Mouse (Mus musculus) kidney, postnatal 0 days (tissue): Measurements from ENCODE around the gene Acss3. TPM values are rescaled to one million over a fixed set of nuclear protein-coding genes. Genes with fewer than 3 reads are reported as not detected.

ENCODE experiments used
- ATAC-seq: fragments of 200-750 bp; cut with Nextera tagmentation; replicated peaks from 2 replicates; pipeline ENCODE4 v1.8.0; 2017; ENCODE audit warnings: low read depth, moderate number of reproducible peaks, moderate TSS enrichment, moderate library complexity; ENCODE audit not compliant: low FRiP score
- DNase-seq: peaks from one replicate; pipeline ENCODE4 v3.0.0-alpha.2; 2016; ENCODE audit warnings: low spot score
- H3K27ac ChIP-seq: fragments of 300-500 bp; sonication (generic); 2 replicates; pipeline ENCODE4 v1.5.1; 2014; ENCODE audit warnings: mild to moderate bottlenecking
- H3K27me3 ChIP-seq: fragments of 300-500 bp; sonication (generic); 2 replicates; pipeline ENCODE4 v1.6.1; 2014; ENCODE audit warnings: low read length, mixed read lengths; ENCODE audit not compliant: insufficient read depth
- H3K36me3 ChIP-seq: fragments of 300-500 bp; sonication (generic); 2 replicates; pipeline ENCODE4 v1.6.1; 2014; ENCODE audit warnings: low read length, mixed read lengths; ENCODE audit not compliant: insufficient read depth
- H3K4me1 ChIP-seq: fragments of 300-500 bp; sonication (generic); replicated peaks from 2 replicates; pipeline ENCODE4 v1.6.1; 2014; ENCODE audit warnings: antibody characterized with exemption, low read length, mixed read lengths; ENCODE audit not compliant: insufficient read depth
- H3K4me2 ChIP-seq: fragments of 300-500 bp; sonication (generic); 2 replicates; pipeline ENCODE4 v1.6.1; 2014; ENCODE audit warnings: mild to moderate bottlenecking, low read length, moderate library complexity, mixed read lengths
- H3K4me3 ChIP-seq: fragments of 300-500 bp; sonication (generic); replicated peaks from 2 replicates; pipeline ENCODE4 v1.5.1; 2014; ENCODE audit warnings: low read depth, low read length
- H3K9ac ChIP-seq: fragments of 300-500 bp; sonication (generic); 2 replicates; pipeline ENCODE4 v1.6.1; 2014; ENCODE audit warnings: low read depth, low read length
- H3K9me3 ChIP-seq: fragments of 300-500 bp; sonication (generic); replicated peaks from 2 replicates; pipeline ENCODE4 v1.6.1; 2016; ENCODE audit warnings: low read length, inconsistent platforms, mixed read lengths
- CTCF ChIP-seq: IDR thresholded peaks from 2 replicates; pipeline ENCODE4 v1.5.1; 2016; ENCODE audit warnings: antibody characterized with exemption, low read depth, mild to moderate bottlenecking, moderate library complexity
- WGBS: fragments of 180-500 bp; shearing (Covaris S2); extraction: QIAGEN DNeasy Blood & Tissue Kit; methylation state at CpG from one replicate; pipeline ENCODE4 v1.1.7; 2014; 5-methylcytosine and 5-hydroxymethylcytosine counted together
- polyA plus RNA-seq: library from polyadenylated mRNA; unstranded; fragments of >200 nt; fragmentation: Nextera tagmentation; extraction: Ambion mirVana; gene quantifications from 2 replicates; pipeline ENCODE4 v1.2.1, GENCODE M21; 2015

The Acss3 gene
- polyA plus RNA-seq, 1 experiment from 2014 or later: 3.6 TPM

GRCm38 (mm10) chr10:106959026-106959425 lies 164.4 kb downstream of the Acss3 start:
- ATAC-seq (no peak), DNase-seq (no peak)
- Histone ChIP-seq H3K4me2 (no peak overlapping the region), H3K9ac (no peak overlapping the region), H3K36me3 (no peaks in the 10 kb centered on the region), H3K4me1 (no peaks in the 10 kb centered on the region), H3K4me3 (no peak overlapping the region), H3K27me3 (no peaks in the 10 kb centered on the region), H3K9me3 (no peaks in the 10 kb centered on the region), H3K27ac (no peak overlapping the region)
- WGBS: 81% methylated on average over 3 of the region's 3 CpGs
- TF ChIP-seq CTCF: no peak

GRCm38 (mm10) chr10:106941380-106941779 lies 182.1 kb downstream of the Acss3 start:
- Histone ChIP-seq H3K27ac (no peak overlapping the region), H3K36me3 (no peaks in the 10 kb centered on the region), H3K27me3 (no peaks in the 10 kb centered on the region), H3K9ac (no peak overlapping the region), H3K4me3 (no peak overlapping the region), H3K9me3 (no peaks in the 10 kb centered on the region), H3K4me1 (no peaks in the 10 kb centered on the region), H3K4me2 (no peak overlapping the region)
- WGBS: 60% methylated on average over 5 of the region's 5 CpGs
- DNase-seq: no peak
- TF ChIP-seq CTCF: no peak
- no peak for ATAC-seq

- no peak overlapping the region for H3K9ac ChIP-seq
- TF ChIP-seq CTCF: no peak
- no peaks in the 10 kb centered on the region for H3K36me3 ChIP-seq
- H3K4me3 ChIP-seq: no peak overlapping the region
- no peaks in the 10 kb centered on the region for H3K27me3 ChIP-seq
- H3K4me2 ChIP-seq: no peak overlapping the region
- H3K27ac ChIP-seq: no peak overlapping the region
- ATAC-seq (no peak), DNase-seq (no peak)
- no peaks in the 10 kb centered on the region for H3K4me1 ChIP-seq
- 64% methylated on average over 1 of the region's 1 CpGs for WGBS
- no peaks in the 10 kb centered on the region for H3K9me3 ChIP-seq
Measured at GRCm38 (mm10) chr10:106939441-106939840, 184.0 kb downstream of the Acss3 start.

- Histone ChIP-seq H3K27me3 (no peaks in the 10 kb centered on the region), H3K9ac (no peak overlapping the region), H3K4me1 (no peaks in the 10 kb centered on the region), H3K4me2 (no peak overlapping the region), H3K27ac (no peak overlapping the region), H3K4me3 (no peak overlapping the region), H3K9me3 (no peaks in the 10 kb centered on the region), H3K36me3 (no peaks in the 10 kb centered on the region)
- no peak for ATAC-seq
- DNase-seq: no peak
- no peak for TF ChIP-seq CTCF
- WGBS: 92% methylated on average over 3 of the region's 3 CpGs
Measured at GRCm38 (mm10) chr10:106938851-106939250, 184.6 kb downstream of the Acss3 start.

GRCm38 (mm10) chr10:106936996-106937395 lies 186.5 kb downstream of the Acss3 start:
- Histone ChIP-seq H3K4me2 (no peak overlapping the region), H3K4me1 (0 out of 2 replicates have a peak, but pooled peaks cover 2% of the 10 kb centered on the region), H3K4me3 (no peak overlapping the region), H3K27me3 (no peaks in the 10 kb centered on the region), H3K9ac (no peak overlapping the region), H3K9me3 (no peaks in the 10 kb centered on the region), H3K27ac (no peak overlapping the region), H3K36me3 (no peaks in the 10 kb centered on the region)
- no peak for TF ChIP-seq CTCF
- ATAC-seq (no peak), DNase-seq (no peak)
- WGBS: 68% methylated on average over 7 of the region's 7 CpGs

- Histone ChIP-seq H3K4me2 (peak overlapping the region; percentile 53), H3K27ac (no peak overlapping the region), H3K36me3 (no peaks in the 10 kb centered on the region), H3K9ac (no peak overlapping the region), H3K4me3 (peak overlapping the region; percentile 26), H3K9me3 (no peaks in the 10 kb centered on the region), H3K27me3 (no peaks in the 10 kb centered on the region), H3K4me1 (0 out of 2 replicates have a peak, but pooled peaks cover 2% of the 10 kb centered on the region)
- DNase-seq (peak; percentile 70), ATAC-seq (no peak)
- WGBS: 18% methylated on average over 13 of the region's 13 CpGs
- peak; percentile 82 for TF ChIP-seq CTCF
Measured at GRCm38 (mm10) chr10:106932571-106933073, 190.8 kb downstream of the Acss3 start.
